23 mouse cellular contexts compared by ENCODE assay signal in the genomic region with DNA sequence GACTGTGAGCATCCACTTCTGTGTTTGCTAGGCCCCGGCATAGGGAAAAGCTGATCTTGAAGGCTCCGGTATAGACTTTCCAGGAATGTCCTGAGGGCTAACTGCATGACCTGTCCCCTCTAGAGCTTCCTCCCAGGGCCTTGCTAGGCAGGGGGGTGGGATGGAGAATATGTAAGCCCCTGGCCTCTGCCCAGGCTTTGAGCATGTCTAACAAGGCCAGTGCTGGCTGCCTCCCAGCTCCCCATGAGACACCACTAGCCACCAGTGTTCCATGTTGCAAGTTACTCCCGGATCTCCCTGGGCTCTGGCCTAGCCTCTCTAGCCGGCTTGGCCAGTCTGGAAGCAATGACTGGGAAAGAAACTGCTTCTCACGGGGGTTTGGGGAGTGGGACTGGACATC. TPM values are rescaled to one million over a fixed set of nuclear protein-coding genes. Genes with fewer than 3 reads are reported as not detected.
A peak's percentile ranks its signal among the peaks of the same experiment; 100 is the strongest.
DNase-seq lines count a peak whose midpoint lies in the region; ATAC-seq lines count a peak whose summit lies in the region.
"Had no signal": no experiment of that assay in that cellular context is flagged by ENCODE, and none has a peak within 500 bp of the region (broad histone marks: within the 10 kb centered on the region; RNA-seq: fewer than 3 reads in every experiment).

No protein-coding gene starts in this region.

- no peak for ATAC-seq in intestine, embryonic 16.5 days
- no peak for ATAC-seq in intestine, embryonic 15.5 days
- ATAC-seq: CD4-positive, CD25-positive, alpha-beta regulatory T cell, adult 4 months; forebrain, embryonic 16.5 days had no signal

- 74% methylated on average over 5 of the region's 5 CpGs for WGBS in intestine, embryonic 16.5 days
- 68% methylated on average over 5 of the region's 5 CpGs for WGBS in intestine, embryonic 15.5 days

- peaks cover 6% of the 10 kb centered on the region; the same call in 1 of the 2 replicates for H3K4me1 ChIP-seq in intestine, embryonic 16.5 days (ENCODE audit: control insufficient read depth, insufficient read depth, low read length)
- peaks cover 11% of the 10 kb centered on the region; the same call in 1 of the 2 replicates for H3K4me1 ChIP-seq in intestine, embryonic 15.5 days (replicated peaks)

- H3K9me3 ChIP-seq in intestine, embryonic 16.5 days (ENCODE audit: control insufficient read depth, low read length) = no peaks in the 10 kb centered on the region
- no peaks in the 10 kb centered on the region for H3K9me3 ChIP-seq in intestine, embryonic 15.5 days
- H3K9me3 ChIP-seq: embryonic facial prominence, embryonic 13.5 days; G1E; heart, embryonic 15.5 days; hindbrain, embryonic 12.5 days had no signal

- H3K4me3 ChIP-seq in intestine, embryonic 16.5 days (ENCODE audit: low read length) = no peak overlapping the region
- no peak overlapping the region for H3K4me3 ChIP-seq in intestine, embryonic 15.5 days (replicated peaks)
- H3K4me3 ChIP-seq: embryonic facial prominence, embryonic 13.5 days; heart, embryonic 15.5 days; hindbrain, embryonic 12.5 days had no signal

- no peaks in the 10 kb centered on the region for H3K36me3 ChIP-seq in intestine, embryonic 16.5 days (ENCODE audit: control insufficient read depth, insufficient read depth, low read length)
- H3K36me3 ChIP-seq in intestine, embryonic 15.5 days = no peaks in the 10 kb centered on the region
- H3K36me3 ChIP-seq: embryonic facial prominence, embryonic 13.5 days; G1E; heart, embryonic 15.5 days; hindbrain, embryonic 12.5 days had no signal

- no peak overlapping the region for H3K4me2 ChIP-seq in intestine, embryonic 16.5 days (ENCODE audit: low read depth, low read length)
- no peak overlapping the region for H3K4me2 ChIP-seq in intestine, embryonic 15.5 days (replicated peaks)
- H3K4me2 ChIP-seq: embryonic facial prominence, embryonic 13.5 days; heart, embryonic 15.5 days; hindbrain, embryonic 12.5 days had no signal

- no peaks in the 10 kb centered on the region for H3K27me3 ChIP-seq in intestine, embryonic 16.5 days (replicated peaks; ENCODE audit: control insufficient read depth, insufficient read depth, low read length)
- H3K27me3 ChIP-seq in intestine, embryonic 15.5 days (replicated peaks) = no peaks in the 10 kb centered on the region
- H3K27me3 ChIP-seq: embryonic facial prominence, embryonic 13.5 days had no signal

- H3K27ac ChIP-seq in intestine, embryonic 16.5 days (ENCODE audit: low read length) = no peak overlapping the region
- H3K27ac ChIP-seq in intestine, embryonic 15.5 days = no peak overlapping the region
- H3K27ac ChIP-seq: embryonic facial prominence, embryonic 13.5 days; heart, embryonic 15.5 days; hindbrain, embryonic 12.5 days; kidney, postnatal 0 days; stomach, postnatal 0 days had no signal

- H3K9ac ChIP-seq in intestine, embryonic 16.5 days (ENCODE audit: low read depth, low read length) = peak overlapping the region; percentile 26; the same call in 1 of the 2 replicates
- H3K9ac ChIP-seq in intestine, embryonic 15.5 days = no peak overlapping the region
- H3K9ac ChIP-seq: embryonic facial prominence, embryonic 13.5 days; heart, embryonic 15.5 days; hindbrain, embryonic 12.5 days had no signal

- DNase-seq in adrenal gland, postnatal 10 days = peak; percentile 39
- no peak for DNase-seq in adrenal gland, adult 8-10 months
- peak; percentile 87 for DNase-seq in heart, adult 11 months
- DNase-seq in heart, adult 9 months (ENCODE audit: low spot score in 2 of 2) = no peak
- DNase-seq in Muller cell, postnatal 12 days (ENCODE audit: inconsistent ontology term) = peak; percentile 55
- DNase-seq in spleen, postnatal 4 days (ENCODE audit: low spot score in 2 of 2) = no peak
- DNase-seq: cerebellum, adult 18-20 months; cerebellum, postnatal 36 days; kidney, adult 11 months; layer of hippocampus, postnatal 36 days; liver; lung, postnatal 10 days; right cerebral cortex, postnatal 4 days had no signal

RNA-seq across cellular contexts. Expression of a gene that starts 17.4 kb away (rescaled TPM):
- total RNA-seq in adrenal gland, postnatal 10 days (2021) = 10 to 100 TPM; 11.4 to 12.4 TPM
- 10 to 100 TPM; 17.9 to 26.2 (median 22.4) TPM for total RNA-seq in adrenal gland, adult 8-10 months (2022)
- polyA plus RNA-seq in intestine, embryonic 16.5 days (2015; fragmentation: Nextera tagmentation; extraction: Ambion mirVana) = 27.0 and 27.4 TPM in 2 replicates
- polyA plus RNA-seq in intestine, embryonic 15.5 days (2015; fragmentation: Nextera tagmentation; extraction: Ambion mirVana) = 16.9 and 17.6 TPM in 2 replicates
- polyA plus RNA-seq: G1E had no signal

RNA-seq across cellular contexts. Expression of a gene that starts 56.6 kb away (rescaled TPM):
- total RNA-seq in adrenal gland, postnatal 10 days (2021) = 10 to 100 TPM; 12.4 to 16.4 TPM
- 10 to 100 TPM; 15.9 to 27.3 (median 21.8) TPM for total RNA-seq in adrenal gland, adult 8-10 months (2022)
- polyA plus RNA-seq in intestine, embryonic 16.5 days (2015; fragmentation: Nextera tagmentation; extraction: Ambion mirVana) = 15.4 and 16.6 TPM in 2 replicates
- polyA plus RNA-seq in intestine, embryonic 15.5 days (2015; fragmentation: Nextera tagmentation; extraction: Ambion mirVana) = 15.7 and 16.9 TPM in 2 replicates
- polyA plus RNA-seq: G1E had no signal

Comparison
In these comparisons a context has a peak if more than half of its experiments do, and no peak if none do; other contexts are left out.
1. DNase-seq: peak in adrenal gland, postnatal 10 days (single experiment), heart, adult 11 months (single experiment) and Muller cell, postnatal 12 days (single experiment); none in adrenal gland, adult 8-10 months (single experiment), heart, adult 9 months (0 of 2) and spleen, postnatal 4 days (0 of 2).